Comparison of ENCODE assay signal across 17 mouse cellular contexts in genomic region chr11:118151423-118152180, GRCm38 (mm10). TPM values are rescaled to one million over a fixed set of nuclear protein-coding genes. Genes with fewer than 3 reads are reported as not detected.
DNase-seq lines count a peak whose midpoint lies in the region; ATAC-seq and TF ChIP-seq lines count a peak whose summit lies in the region.
"Had no signal": no experiment of that assay in that cellular context is flagged by ENCODE, and none has a peak within 500 bp of the region (broad histone marks: within the 10 kb centered on the region; RNA-seq: fewer than 3 reads in every experiment).

No protein-coding gene starts in this region.

- no peak overlapping the region for H3K4me2 ChIP-seq in heart, postnatal 0 days (ENCODE audit: low read depth, low read length)
- H3K4me2 ChIP-seq: limb, embryonic 13.5 days; lung, embryonic 15.5 days had no signal

- no peaks in the 10 kb centered on the region for H3K36me3 ChIP-seq in heart, postnatal 0 days (replicated peaks; ENCODE audit: control insufficient read depth, insufficient read depth, low read length)
- H3K36me3 ChIP-seq: hindbrain, embryonic 10.5 days; limb, embryonic 13.5 days; lung, embryonic 15.5 days had no signal

- H3K4me1 ChIP-seq in heart, postnatal 0 days (ENCODE audit: control insufficient read depth, insufficient read depth), result peaks cover 31% of the 10 kb centered on the region
- H3K4me1 ChIP-seq: hindbrain, embryonic 10.5 days had no signal

- intact Hi-C loops in heart, postnatal 14 days (cut with DNase I), result no loop called here

- peak; percentile 15; the same call in 1 of the 2 replicates for TF ChIP-seq CTCF in heart, postnatal 0 days (IDR thresholded peaks at IDR 0.05; ENCODE audit: low read depth)

- H3K27ac ChIP-seq in heart, postnatal 0 days (ENCODE audit: low read depth), result peak overlapping the region; percentile 49
- H3K27ac ChIP-seq: hindbrain, embryonic 10.5 days; limb, embryonic 13.5 days; lung, embryonic 15.5 days had no signal

- no peaks in the 10 kb centered on the region for H3K27me3 ChIP-seq in heart, postnatal 0 days (ENCODE audit: control insufficient read depth, insufficient read depth, low read length)
- H3K27me3 ChIP-seq: limb, embryonic 13.5 days; lung, embryonic 15.5 days had no signal

- H3K9ac ChIP-seq in heart, postnatal 0 days (replicated peaks; ENCODE audit: low read depth, low read length), result no peak overlapping the region
- H3K9ac ChIP-seq: limb, embryonic 13.5 days; lung, embryonic 15.5 days had no signal

- 0 out of 2 replicates have a peak, but pooled peaks cover 4% of the 10 kb centered on the region for H3K9me3 ChIP-seq in heart, postnatal 0 days (replicated peaks; ENCODE audit: control insufficient read depth, low read length)

- peak; percentile 52 for DNase-seq in CD4-positive, CD25-positive, alpha-beta regulatory T cell, adult 2 months (ENCODE audit: low read depth, low spot score)
- no peak for DNase-seq in heart, postnatal 0 days (ENCODE audit: low spot score)
- DNase-seq in heart, postnatal 14 days, result no peak
- DNase-seq in thymus, postnatal 4 days, result peak; percentile 54
- DNase-seq in thymus, postnatal 14 days, result no peak
- no peak for DNase-seq in kidney, adult 11 months
- no peak for DNase-seq in spleen, adult 18-20 months
- DNase-seq: cerebellum, adult 2 months; kidney, adult 18-20 months; kidney, postnatal 4 days; right cerebral cortex, adult 18-20 months; thymus, adult 2 months had no signal

- ATAC-seq in CD4-positive, CD25-positive, alpha-beta regulatory T cell, adult 4 months, result no peak
- ATAC-seq in heart, postnatal 0 days (ENCODE audit: insufficient read depth, low read depth), result 0 out of 2 replicates have a peak, but pooled peaks have one; percentile 7
- ATAC-seq: forebrain, embryonic 14.5 days had no signal

- no peak overlapping the region for H3K4me3 ChIP-seq in heart, postnatal 0 days (ENCODE audit: low read depth, low read length)
- H3K4me3 ChIP-seq: hindbrain, embryonic 10.5 days; limb, embryonic 13.5 days; lung, embryonic 15.5 days had no signal

- 63% methylated on average over 5 of the region's 5 CpGs for WGBS in heart, postnatal 0 days

- TF ChIP-seq EP300 in heart, postnatal 0 days (IDR thresholded peaks at IDR 0.05; ENCODE audit: low read depth), result no peak

RNA-seq across cellular contexts. Expression of gene Dnah17, which starts 21.2 kb away (rescaled TPM):
- under 1 TPM; 0.55 to 0.67 TPM for polyA plus RNA-seq in CD4-positive, CD25-positive, alpha-beta regulatory T cell, adult 4 months (2017; shearing (Covaris generic))
- total RNA-seq in heart, postnatal 0 days (2014; rRNA removed; ENCODE audit: low replicate concordance), result 0.31 TPM in 1 of 2 replicates, not detected in the other
- polyA plus RNA-seq in heart, postnatal 0 days (2015; fragmentation: Nextera tagmentation; extraction: Ambion mirVana), result 0.01 and 0.04 TPM in 2 replicates
- under 1 TPM; 0.10 to 0.17 TPM for total RNA-seq in heart, postnatal 14 days (2021)

Comparison
In these comparisons a context has a peak if more than half of its experiments do, and no peak if none do; other contexts are left out.
1. DNase-seq: peak in CD4-positive, CD25-positive, alpha-beta regulatory T cell, adult 2 months (single experiment) and thymus, postnatal 4 days (single experiment); none in heart, postnatal 0 days (single experiment), heart, postnatal 14 days (0 of 2), thymus, postnatal 14 days (single experiment), kidney, adult 11 months (single experiment) and spleen, adult 18-20 months (0 of 2).